Mouse (Mus musculus) neural tube, embryonic 13.5 days (tissue): ENCODE data around the gene Aplf. TPM values are rescaled to one million over a fixed set of nuclear protein-coding genes. Genes with fewer than 3 reads are reported as not detected.
A peak's percentile ranks its signal among the peaks of the same experiment; 100 is the strongest.

Experiments
- ATAC-seq: fragments of 200-750 bp; cut with Nextera tagmentation; 2 replicates; pipeline ENCODE4 v1.8.0; 2017; ENCODE audit warnings: low read depth, mild to moderate bottlenecking, moderate TSS enrichment, moderate library complexity
- H3K27ac ChIP-seq: fragments of 300-500 bp; sonication (generic); replicated peaks from 2 replicates; pipeline ENCODE4 v1.5.1; 2015; ENCODE audit warnings: moderate library complexity, mild to moderate bottlenecking, inconsistent platforms
- H3K27me3 ChIP-seq: fragments of 300-500 bp; sonication (generic); 2 replicates; pipeline ENCODE4 v1.6.1; 2015; ENCODE audit warnings: mild to moderate bottlenecking, inconsistent platforms
- H3K36me3 ChIP-seq: fragments of 300-500 bp; sonication (generic); 2 replicates; pipeline ENCODE4 v1.6.1; 2015; ENCODE audit warnings: mild to moderate bottlenecking, inconsistent platforms
- H3K4me1 ChIP-seq: fragments of 300-500 bp; sonication (generic); replicated peaks from 2 replicates; pipeline ENCODE4 v1.6.1; 2015; ENCODE audit warnings: inconsistent platforms
- H3K4me2 ChIP-seq: fragments of 300-500 bp; sonication (generic); 2 replicates; pipeline ENCODE4 v1.6.1; 2015; ENCODE audit warnings: inconsistent platforms, mild to moderate bottlenecking, moderate library complexity
- H3K4me3 ChIP-seq: fragments of 300-500 bp; sonication (generic); 2 replicates; pipeline ENCODE4 v1.5.1; 2015; ENCODE audit warnings: mild to moderate bottlenecking, inconsistent platforms
- H3K9ac ChIP-seq: fragments of 300-500 bp; sonication (generic); 2 replicates; pipeline ENCODE4 v1.6.1; 2015; ENCODE audit warnings: moderate library complexity, mild to moderate bottlenecking, inconsistent platforms
- H3K9me3 ChIP-seq: fragments of 300-500 bp; sonication (generic); 2 replicates; pipeline ENCODE4 v1.6.1; 2016; ENCODE audit warnings: inconsistent platforms
- WGBS: fragments of 180-500 bp; shearing (Covaris S2); methylation state at CpG from one replicate; pipeline ENCODE4 v1.1.7; 2015; 5-methylcytosine and 5-hydroxymethylcytosine counted together
- polyA plus RNA-seq: library from polyadenylated mRNA; unstranded; fragments of >200 nt; fragmentation: Nextera tagmentation; extraction: Ambion mirVana; gene quantifications from 2 replicates; pipeline ENCODE4 v1.2.1, GENCODE M21; 2015

The Aplf gene
- polyA plus RNA-seq, 1 experiment from 2014 or later = 8.9 TPM

DNA sequence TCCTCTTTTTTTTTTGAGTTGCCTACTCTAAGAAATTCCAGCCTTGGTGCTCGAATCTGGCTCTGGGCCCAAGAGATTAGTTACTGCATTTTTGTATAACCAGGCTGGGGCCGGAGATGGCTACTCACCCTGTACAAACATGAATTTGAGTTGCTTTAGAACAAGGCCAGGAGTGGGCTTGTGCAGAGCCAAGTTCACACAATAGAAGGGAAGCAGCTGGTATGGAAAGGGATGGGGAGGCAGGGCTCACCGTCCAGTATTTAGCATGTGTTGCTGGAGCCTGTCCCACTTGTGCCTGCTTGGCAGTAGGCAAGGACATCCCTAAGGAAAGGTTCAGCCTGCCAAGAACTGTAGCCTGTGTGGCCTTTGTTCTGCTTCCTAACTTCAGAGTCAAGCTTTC lies 50.7 kb downstream of the Aplf start:
- H3K9ac ChIP-seq = no peak overlapping the region
- no peak overlapping the region for H3K4me3 ChIP-seq
- ATAC-seq = peak; percentile 84
- peak overlapping the region; percentile 62 for H3K27ac ChIP-seq
- H3K9me3 ChIP-seq = no peaks in the 10 kb centered on the region
- H3K36me3 ChIP-seq = no peaks in the 10 kb centered on the region
- H3K4me1 ChIP-seq = 0 out of 2 replicates have a peak, but pooled peaks cover 6% of the 10 kb centered on the region
- H3K4me2 ChIP-seq = no peak overlapping the region
- WGBS = 53% methylated on average over 3 of the region's 3 CpGs
- H3K27me3 ChIP-seq = no peaks in the 10 kb centered on the region

DNA sequence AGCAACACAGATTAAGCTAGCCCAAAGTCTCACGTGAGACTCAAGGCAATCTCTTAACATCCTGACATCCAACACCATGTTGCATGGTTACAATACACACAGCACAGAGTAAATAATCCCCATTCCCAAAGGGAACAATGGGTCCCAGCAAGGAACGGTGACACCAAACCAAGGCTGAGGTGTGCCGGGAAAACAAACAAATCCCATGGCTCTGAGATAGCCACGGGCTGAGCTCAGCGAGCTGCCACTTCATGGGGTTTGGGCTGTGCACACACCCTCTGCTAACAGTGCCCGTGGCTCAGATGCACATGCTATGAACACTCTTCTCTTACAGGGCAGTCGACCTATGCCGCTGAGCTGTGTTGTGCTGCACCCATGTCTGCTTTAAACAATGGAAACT lies 54.0 kb downstream of the Aplf start:
- Histone ChIP-seq H3K4me2 (no peak overlapping the region), H3K36me3 (no peaks in the 10 kb centered on the region), H3K27ac (no peak overlapping the region), H3K4me3 (no peak overlapping the region), H3K9me3 (no peaks in the 10 kb centered on the region), H3K4me1 (0 out of 2 replicates have a peak, but pooled peaks cover 6% of the 10 kb centered on the region), H3K9ac (no peak overlapping the region), H3K27me3 (no peaks in the 10 kb centered on the region)
- ATAC-seq = no peak
- 80% methylated on average over 8 of the region's 8 CpGs for WGBS

DNA sequence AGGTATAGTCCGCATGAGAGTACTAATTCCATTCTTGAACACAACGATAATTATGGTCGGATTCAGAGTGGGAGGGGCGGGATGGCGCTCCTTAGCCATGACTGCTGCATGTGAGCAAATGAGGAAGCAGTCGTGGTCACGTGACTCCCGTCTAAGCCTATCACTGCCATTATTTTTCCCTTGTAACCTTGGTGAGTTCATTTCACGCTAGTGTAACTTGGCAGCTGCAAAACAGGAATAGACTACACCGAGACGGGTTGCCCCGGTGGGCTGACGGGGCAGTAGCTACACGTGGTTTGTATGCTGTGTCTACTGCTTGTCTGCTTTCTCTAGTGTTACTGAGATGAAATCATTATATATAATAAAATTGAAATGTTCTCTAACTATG lies 56.3 kb downstream of the Aplf start:
- 0 out of 2 replicates have a peak overlapping the region, but pooled peaks have one; percentile 18 for H3K27ac ChIP-seq
- no peak overlapping the region for H3K9ac ChIP-seq
- no peak overlapping the region for H3K4me2 ChIP-seq
- no peaks in the 10 kb centered on the region for H3K4me1 ChIP-seq
- H3K4me3 ChIP-seq = no peak overlapping the region
- no peak for ATAC-seq
- no peaks in the 10 kb centered on the region for H3K36me3 ChIP-seq
- WGBS = 86% methylated on average over 14 of the region's 14 CpGs
- H3K9me3 ChIP-seq = no peaks in the 10 kb centered on the region
- no peaks in the 10 kb centered on the region for H3K27me3 ChIP-seq

DNA sequence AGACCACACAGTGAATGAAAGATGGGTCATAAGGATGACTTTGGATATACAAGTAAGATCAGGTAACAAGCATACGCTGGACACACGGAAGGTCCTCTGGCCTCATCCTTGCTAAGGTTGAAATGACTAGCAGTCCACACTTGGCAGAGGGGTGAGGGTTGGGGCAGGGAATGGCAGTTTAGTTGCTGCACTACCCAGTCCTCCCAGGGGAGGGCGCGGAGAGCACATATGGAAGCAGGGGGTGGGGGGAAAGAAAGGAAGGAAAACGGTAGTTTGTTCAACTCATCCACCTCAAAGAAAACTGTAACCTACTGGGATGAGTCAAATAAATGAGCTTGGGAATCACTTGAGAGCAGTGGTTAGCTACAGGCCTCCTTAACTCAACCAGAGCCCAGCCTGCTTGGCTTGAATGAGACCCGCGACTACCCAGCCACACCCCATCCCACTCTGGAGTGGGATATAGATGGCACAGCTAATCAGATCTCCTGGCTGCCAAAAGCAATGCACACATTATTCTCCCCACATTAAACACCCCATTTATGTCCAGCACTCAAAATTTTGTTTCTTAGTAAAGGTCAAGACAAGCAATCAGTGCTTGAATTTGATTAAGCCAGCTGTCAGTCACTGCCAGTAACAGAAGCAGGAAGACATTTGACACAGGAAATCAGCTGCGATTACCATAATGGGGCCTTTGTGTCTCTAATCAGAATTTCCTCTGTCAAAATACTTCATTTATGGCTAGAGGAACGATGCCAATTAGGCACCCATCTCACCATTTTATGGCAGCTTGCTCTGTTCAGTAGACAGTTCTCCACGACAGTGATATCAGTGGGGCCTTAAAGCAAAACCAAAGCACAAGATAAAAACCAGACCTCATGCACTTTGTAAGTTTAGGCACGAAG lies 56.9 kb downstream of the Aplf start:
- H3K9me3 ChIP-seq = no peaks in the 10 kb centered on the region
- H3K27me3 ChIP-seq = no peaks in the 10 kb centered on the region
- no peak overlapping the region for H3K9ac ChIP-seq
- 58% methylated on average over 11 of the region's 11 CpGs for WGBS
- no peaks in the 10 kb centered on the region for H3K36me3 ChIP-seq
- H3K4me3 ChIP-seq = no peak overlapping the region
- H3K27ac ChIP-seq = 0 out of 2 replicates have a peak overlapping the region, but pooled peaks have one; percentile 18
- no peak for ATAC-seq
- H3K4me2 ChIP-seq = no peak overlapping the region
- H3K4me1 ChIP-seq = no peaks in the 10 kb centered on the region

- no peak for ATAC-seq
- no peak overlapping the region for H3K4me2 ChIP-seq
- no peaks in the 10 kb centered on the region for H3K36me3 ChIP-seq
- no peak overlapping the region for H3K4me3 ChIP-seq
- no peak overlapping the region for H3K27ac ChIP-seq
- H3K27me3 ChIP-seq = no peaks in the 10 kb centered on the region
- H3K9ac ChIP-seq = no peak overlapping the region
- peaks cover 8% of the 10 kb centered on the region for H3K4me1 ChIP-seq
- no peaks in the 10 kb centered on the region for H3K9me3 ChIP-seq
Observed at GRCm38 (mm10) chr6:87599825-87600224, 72.2 kb downstream of the Aplf start.

GRCm38 (mm10) chr6:87597116-87597833 lies 74.7 kb downstream of the Aplf start:
- no peaks in the 10 kb centered on the region for H3K27me3 ChIP-seq
- WGBS = 31% methylated on average over 10 of the region's 10 CpGs
- no peaks in the 10 kb centered on the region for H3K36me3 ChIP-seq
- no peak overlapping the region for H3K9ac ChIP-seq
- ATAC-seq = peak; percentile 94
- peaks cover 8% of the 10 kb centered on the region for H3K4me1 ChIP-seq
- no peak overlapping the region for H3K4me3 ChIP-seq
- no peaks in the 10 kb centered on the region for H3K9me3 ChIP-seq
- peak overlapping the region; percentile 59 for H3K27ac ChIP-seq
- no peak overlapping the region for H3K4me2 ChIP-seq

DNA sequence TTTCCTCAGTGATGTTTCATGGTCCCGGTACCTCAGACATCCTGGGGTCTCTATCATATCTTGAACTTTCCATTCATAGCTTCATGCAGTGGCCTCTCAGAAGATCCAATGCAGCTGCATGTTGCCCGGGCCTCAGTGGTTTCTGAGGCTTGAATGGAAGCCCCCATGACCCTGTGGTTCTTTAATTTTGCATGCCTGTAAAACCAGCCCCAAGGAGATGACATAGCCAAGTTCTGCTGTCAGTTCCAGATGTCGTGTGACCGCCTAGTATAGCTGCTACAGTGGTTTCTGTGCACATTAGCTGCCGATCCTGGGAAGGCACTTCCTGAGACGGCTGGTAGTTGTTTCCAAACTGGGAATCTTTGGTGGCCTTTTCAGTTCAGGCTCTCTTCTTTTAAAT lies 77.8 kb downstream of the Aplf start:
- Histone ChIP-seq H3K9me3 (no peaks in the 10 kb centered on the region), H3K4me2 (no peak overlapping the region), H3K27me3 (peaks cover 11% of the 10 kb centered on the region), H3K4me3 (no peak overlapping the region), H3K36me3 (no peaks in the 10 kb centered on the region), H3K9ac (no peak overlapping the region), H3K27ac (no peak overlapping the region), H3K4me1 (peaks cover 27% of the 10 kb centered on the region)
- 83% methylated on average over 6 of the region's 6 CpGs for WGBS
- ATAC-seq = no peak

DNA sequence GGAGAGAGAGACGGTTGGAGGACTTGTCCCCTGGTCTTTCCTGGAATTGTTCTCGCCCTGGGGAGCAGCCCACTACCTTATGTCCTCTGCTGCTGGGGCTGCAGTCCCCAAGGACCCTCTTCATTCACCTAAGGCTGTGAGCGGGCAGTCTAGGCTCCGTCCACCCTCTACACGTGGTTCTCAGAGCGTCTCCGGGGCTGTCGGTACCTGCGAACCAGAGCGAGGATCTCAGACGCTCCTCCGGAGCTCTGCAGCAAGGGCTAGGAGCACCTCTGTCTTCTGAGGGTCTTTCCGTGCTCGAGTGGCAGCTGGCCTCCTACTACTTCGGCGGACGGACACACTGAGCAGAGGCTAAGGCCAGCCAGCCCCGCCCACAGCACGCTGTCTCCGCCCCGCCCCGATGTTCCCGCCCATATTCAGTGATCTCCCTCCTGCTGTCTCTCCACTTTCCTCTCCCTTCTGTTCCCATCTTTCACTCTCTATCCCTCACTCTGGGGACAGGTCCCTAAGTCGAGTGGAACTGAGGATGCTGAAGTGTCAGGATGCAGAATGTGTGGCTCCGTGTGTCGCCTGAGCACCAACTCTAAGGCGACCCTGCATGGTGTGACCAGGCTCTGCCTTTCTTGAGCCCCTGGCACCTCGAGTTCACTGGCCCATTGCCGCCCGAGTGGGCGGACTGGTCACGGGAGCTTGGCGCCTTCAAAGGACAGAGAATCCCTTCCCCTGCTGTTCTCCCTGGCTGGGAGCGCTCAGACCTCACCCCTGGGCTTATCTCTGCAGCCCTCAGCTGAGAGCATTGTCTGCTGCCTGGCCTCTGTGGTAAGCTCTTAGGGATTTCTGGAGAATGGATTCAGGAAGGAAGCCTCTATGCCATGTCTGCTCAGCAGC lies 81.4 kb downstream of the Aplf start, which contains the start of gene Prokr1:
Gene Prokr1 (minus strand): TSS at position 350 of the 888 bp plus-strand sequence.
- Histone ChIP-seq H3K4me1 (peaks cover 37% of the 10 kb centered on the region), H3K36me3 (no peaks in the 10 kb centered on the region), H3K27me3 (peaks cover 20% of the 10 kb centered on the region), H3K4me3 (peak within 1 kb of the TSS; percentile 45), H3K4me2 (peak within 1 kb of the TSS; percentile 93), H3K9ac (peak within 1 kb of the TSS; percentile 71), H3K9me3 (no peaks in the 10 kb centered on the region), H3K27ac (peak within 1 kb of the TSS; percentile 23)
- peak; percentile 89 for ATAC-seq
- under 1% methylated on average over 34 of the region's 34 CpGs for WGBS

- Histone ChIP-seq H3K27me3 (peaks cover 20% of the 10 kb centered on the region), H3K4me1 (peaks cover 37% of the 10 kb centered on the region), H3K27ac (0 out of 2 replicates have a peak overlapping the region, but pooled peaks have one; percentile 0), H3K9ac (peak overlapping the region; percentile 71), H3K36me3 (no peaks in the 10 kb centered on the region), H3K9me3 (no peaks in the 10 kb centered on the region), H3K4me2 (peak overlapping the region; percentile 93), H3K4me3 (peak overlapping the region; percentile 45)
- peak; percentile 34; the same call in 1 of the 2 replicates for ATAC-seq
- WGBS = 16% methylated on average over 12 of the region's 12 CpGs
Observed at GRCm38 (mm10) chr6:87589718-87590393, 82.1 kb downstream of the Aplf start.

DNA sequence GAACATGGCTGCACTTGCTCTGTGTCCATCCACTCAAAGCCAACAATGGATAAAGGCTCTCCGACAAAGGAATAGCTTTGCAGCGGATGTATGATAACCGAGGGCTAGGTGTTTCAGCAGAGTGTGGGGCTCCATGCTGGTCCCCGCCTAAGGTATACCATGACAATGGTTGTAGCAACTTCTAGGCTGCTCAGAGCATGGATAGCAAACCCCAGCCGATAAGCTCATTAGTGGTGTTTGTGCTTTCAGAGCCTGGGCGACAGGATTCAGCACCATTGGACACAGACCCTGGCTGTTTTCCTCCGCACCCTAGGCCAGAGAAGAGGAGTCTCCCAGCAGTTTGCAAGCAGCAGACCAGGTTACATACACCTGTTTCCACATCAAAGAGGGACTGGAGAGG lies 88.0 kb downstream of the Aplf start:
- peaks cover 18% of the 10 kb centered on the region for H3K4me1 ChIP-seq
- no peak overlapping the region for H3K9ac ChIP-seq
- no peaks in the 10 kb centered on the region for H3K9me3 ChIP-seq
- H3K27ac ChIP-seq = no peak overlapping the region
- peaks cover 7% of the 10 kb centered on the region for H3K27me3 ChIP-seq
- no peak overlapping the region for H3K4me3 ChIP-seq
- no peak for ATAC-seq
- 91% methylated on average over 7 of the region's 7 CpGs for WGBS
- H3K4me2 ChIP-seq = no peak overlapping the region
- H3K36me3 ChIP-seq = peaks cover 4% of the 10 kb centered on the region; the same call in 1 of the 2 replicates

DNA sequence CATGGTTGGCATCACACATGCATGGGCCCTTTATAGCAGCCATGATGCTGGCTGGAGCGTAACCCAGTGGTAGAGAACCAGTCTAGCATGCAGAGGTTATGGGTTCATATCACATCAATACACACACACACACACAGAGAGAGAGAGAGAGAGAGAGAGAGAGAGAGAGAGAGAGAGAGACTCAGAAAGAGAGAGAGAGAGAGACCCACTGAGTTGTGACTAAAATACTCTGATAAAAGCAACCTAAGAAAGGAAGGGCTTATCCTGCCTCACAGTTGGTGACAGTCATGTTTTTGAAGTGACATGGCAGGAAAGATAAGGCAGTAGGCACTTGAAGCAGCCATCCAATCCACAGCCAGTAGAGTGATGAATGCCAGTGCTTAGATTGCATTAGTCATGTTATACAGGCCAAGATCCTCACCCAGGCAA lies 88.8 kb downstream of the Aplf start:
- Histone ChIP-seq H3K9ac (no peak overlapping the region), H3K4me1 (peaks cover 17% of the 10 kb centered on the region), H3K4me3 (no peak overlapping the region), H3K36me3 (peaks cover 4% of the 10 kb centered on the region; the same call in 1 of the 2 replicates), H3K9me3 (no peaks in the 10 kb centered on the region), H3K4me2 (no peak overlapping the region), H3K27me3 (no peaks in the 10 kb centered on the region), H3K27ac (no peak overlapping the region)
- ATAC-seq = no peak
- 85% methylated on average over 1 of the region's 1 CpGs for WGBS
